Mouse (Mus musculus): ENCODE results near the gene Abcb9. TPM values are rescaled to one million over a fixed set of nuclear protein-coding genes. Genes with fewer than 3 reads are reported as not detected.

Gene Abcb9
- polyA plus RNA-seq, 1 experiment from 2014 or later = 3.4 TPM

GRCm38 (mm10) chr5:124026568-124026967 is 69.0 kb downstream of the Abcb9 start:
- Histone ChIP-seq H3K9me3 (no peaks in the 10 kb centered on the region), H3K27ac (no peak overlapping the region), H3K27me3 (replicated peaks) (no peaks in the 10 kb centered on the region), H3K4me3 (replicated peaks) (no peak overlapping the region), H3K4me2 (no peak overlapping the region), H3K9ac (no peak overlapping the region), H3K36me3 (no peaks in the 10 kb centered on the region), H3K4me1 (peaks cover 56% of the 10 kb centered on the region)
- 86% methylated on average over 5 of the region's 5 CpGs for WGBS
- no peak for ATAC-seq (ENCODE audit: insufficient read depth, low FRiP score, low read depth)

GRCm38 (mm10) chr5:124025587-124026441 is 69.8 kb downstream of the Abcb9 start:
- 76% methylated on average over 15 of the region's 15 CpGs for WGBS
- Histone ChIP-seq H3K9ac (no peak overlapping the region), H3K36me3 (no peaks in the 10 kb centered on the region), H3K27ac (peak overlapping the region; percentile 23; the same call in 1 of the 2 replicates), H3K9me3 (no peaks in the 10 kb centered on the region), H3K27me3 (replicated peaks) (no peaks in the 10 kb centered on the region), H3K4me1 (peaks cover 57% of the 10 kb centered on the region), H3K4me3 (replicated peaks) (no peak overlapping the region), H3K4me2 (no peak overlapping the region)
- no peak for ATAC-seq (ENCODE audit: insufficient read depth, low FRiP score, low read depth)

- no peak overlapping the region for H3K4me2 ChIP-seq
- no peak overlapping the region for H3K4me3 ChIP-seq (replicated peaks)
- H3K9me3 ChIP-seq = no peaks in the 10 kb centered on the region
- no peak for ATAC-seq (ENCODE audit: insufficient read depth, low FRiP score, low read depth)
- peaks cover 54% of the 10 kb centered on the region for H3K4me1 ChIP-seq
- no peak overlapping the region for H3K9ac ChIP-seq
- H3K36me3 ChIP-seq = no peaks in the 10 kb centered on the region
- 63% methylated on average over 9 of the region's 9 CpGs for WGBS
- H3K27ac ChIP-seq = no peak overlapping the region
- H3K27me3 ChIP-seq (replicated peaks) = no peaks in the 10 kb centered on the region
Observed at GRCm38 (mm10) chr5:124025146-124025545, 70.5 kb downstream of the Abcb9 start.

- Histone ChIP-seq H3K4me2 (no peak overlapping the region), H3K9me3 (no peaks in the 10 kb centered on the region), H3K36me3 (no peaks in the 10 kb centered on the region), H3K27me3 (replicated peaks) (no peaks in the 10 kb centered on the region), H3K9ac (no peak overlapping the region), H3K4me1 (peaks cover 54% of the 10 kb centered on the region), H3K4me3 (replicated peaks) (no peak overlapping the region), H3K27ac (no peak overlapping the region)
- ATAC-seq (ENCODE audit: insufficient read depth, low FRiP score, low read depth) = no peak
- WGBS = 76% methylated on average over 6 of the region's 6 CpGs
Observed at GRCm38 (mm10) chr5:124024677-124025076, 70.9 kb downstream of the Abcb9 start.

GRCm38 (mm10) chr5:124022365-124022764 is 73.2 kb downstream of the Abcb9 start:
- Histone ChIP-seq H3K9ac (no peak overlapping the region), H3K4me3 (replicated peaks) (no peak overlapping the region), H3K9me3 (no peaks in the 10 kb centered on the region), H3K4me2 (no peak overlapping the region), H3K27ac (no peak overlapping the region), H3K36me3 (no peaks in the 10 kb centered on the region), H3K4me1 (peaks cover 48% of the 10 kb centered on the region), H3K27me3 (replicated peaks) (no peaks in the 10 kb centered on the region)
- no peak for ATAC-seq (ENCODE audit: insufficient read depth, low FRiP score, low read depth)
- WGBS = 60% methylated on average over 7 of the region's 7 CpGs

- Histone ChIP-seq H3K4me1 (peaks cover 52% of the 10 kb centered on the region), H3K27ac (no peak overlapping the region), H3K36me3 (no peaks in the 10 kb centered on the region), H3K9ac (no peak overlapping the region), H3K9me3 (no peaks in the 10 kb centered on the region), H3K27me3 (replicated peaks) (no peaks in the 10 kb centered on the region), H3K4me3 (replicated peaks) (no peak overlapping the region), H3K4me2 (no peak overlapping the region)
- no peak for ATAC-seq (ENCODE audit: insufficient read depth, low FRiP score, low read depth)
- WGBS = 85% methylated on average over 11 of the region's 11 CpGs
Observed at GRCm38 (mm10) chr5:124021701-124022100, 73.9 kb downstream of the Abcb9 start.

- Histone ChIP-seq H3K27ac (peak overlapping the region; percentile 21; the same call in 1 of the 2 replicates), H3K4me1 (peaks cover 55% of the 10 kb centered on the region), H3K4me2 (no peak overlapping the region), H3K4me3 (replicated peaks) (no peak overlapping the region), H3K9me3 (no peaks in the 10 kb centered on the region), H3K27me3 (replicated peaks) (no peaks in the 10 kb centered on the region), H3K9ac (no peak overlapping the region), H3K36me3 (no peaks in the 10 kb centered on the region)
- no peak for ATAC-seq (ENCODE audit: insufficient read depth, low FRiP score, low read depth)
- WGBS = 82% methylated on average over 11 of the region's 11 CpGs
Observed at GRCm38 (mm10) chr5:124021148-124021547, 74.5 kb downstream of the Abcb9 start.

GRCm38 (mm10) chr5:124019348-124020216 is 76.0 kb downstream of the Abcb9 start:
- Histone ChIP-seq H3K27ac (no peak overlapping the region), H3K4me1 (peaks cover 50% of the 10 kb centered on the region), H3K9me3 (no peaks in the 10 kb centered on the region), H3K36me3 (no peaks in the 10 kb centered on the region), H3K27me3 (replicated peaks) (no peaks in the 10 kb centered on the region), H3K4me3 (replicated peaks) (no peak overlapping the region), H3K4me2 (no peak overlapping the region), H3K9ac (no peak overlapping the region)
- WGBS = 63% methylated on average over 12 of the region's 12 CpGs
- no peak for ATAC-seq (ENCODE audit: insufficient read depth, low FRiP score, low read depth)

- 81% methylated on average over 9 of the region's 9 CpGs for WGBS
Observed at GRCm38 (mm10) chr5:124018651-124019050, 76.9 kb downstream of the Abcb9 start.

GRCm38 (mm10) chr5:124017941-124018340 is 77.7 kb downstream of the Abcb9 start:
- H3K36me3 ChIP-seq = no peaks in the 10 kb centered on the region
- no peaks in the 10 kb centered on the region for H3K9me3 ChIP-seq
- H3K4me3 ChIP-seq (replicated peaks) = no peak overlapping the region
- no peak overlapping the region for H3K9ac ChIP-seq
- 77% methylated on average over 9 of the region's 9 CpGs for WGBS
- no peak overlapping the region for H3K27ac ChIP-seq
- peaks cover 62% of the 10 kb centered on the region for H3K4me1 ChIP-seq
- no peaks in the 10 kb centered on the region for H3K27me3 ChIP-seq (replicated peaks)
- ATAC-seq (ENCODE audit: insufficient read depth, low FRiP score, low read depth) = no peak
- no peak overlapping the region for H3K4me2 ChIP-seq

More at GRCm38 (mm10) chr5:124018651-124019050, 76.9 kb downstream of the Abcb9 start:
- no peak overlapping the region for H3K4me3 ChIP-seq (replicated peaks)
- no peaks in the 10 kb centered on the region for H3K36me3 ChIP-seq
- no peak overlapping the region for H3K9ac ChIP-seq
- no peaks in the 10 kb centered on the region for H3K9me3 ChIP-seq
- no peaks in the 10 kb centered on the region for H3K27me3 ChIP-seq (replicated peaks)
- peaks cover 59% of the 10 kb centered on the region for H3K4me1 ChIP-seq
- ATAC-seq (ENCODE audit: insufficient read depth, low FRiP score, low read depth) = no peak
- no peak overlapping the region for H3K4me2 ChIP-seq
- H3K27ac ChIP-seq = no peak overlapping the region

GRCm38 (mm10) chr5:124016291-124016821 is 79.2 kb downstream of the Abcb9 start:
- no peaks in the 10 kb centered on the region for H3K9me3 ChIP-seq
- H3K9ac ChIP-seq = no peak overlapping the region
- H3K4me3 ChIP-seq (replicated peaks) = no peak overlapping the region
- no peaks in the 10 kb centered on the region for H3K36me3 ChIP-seq
- H3K27me3 ChIP-seq (replicated peaks) = no peaks in the 10 kb centered on the region
- peak overlapping the region; percentile 60; the same call in 1 of the 2 replicates for H3K27ac ChIP-seq
- WGBS = 69% methylated on average over 7 of the region's 7 CpGs
- peaks cover 78% of the 10 kb centered on the region for H3K4me1 ChIP-seq
- ATAC-seq (ENCODE audit: insufficient read depth, low FRiP score, low read depth) = peak; percentile 29; the same call in 1 of the 2 replicates
- no peak overlapping the region for H3K4me2 ChIP-seq
